Mouse (Mus musculus) bone marrow macrophage, adult 2 months (primary cell): ENCODE measurements around the gene Rnf151. TPM values are rescaled to one million over a fixed set of nuclear protein-coding genes. Genes with fewer than 3 reads are reported as not detected.
"Not testable (repeated sequence)": the region's sequence is repeated elsewhere in the genome, so short reads cannot be mapped to it uniquely, and the experiment has no call there.

ENCODE experiments used
- H3K27ac ChIP-seq: 2 replicates; pipeline ENCODE4 v1.5.1; 2012; ENCODE audit warnings: low read depth, low read length; ENCODE audit not compliant: insufficient read depth
- H3K4me1 ChIP-seq: 2 replicates; pipeline ENCODE4 v1.6.1; 2012; ENCODE audit warnings: low read length; ENCODE audit not compliant: control insufficient read depth, insufficient read depth
- H3K4me3 ChIP-seq: 2 replicates; pipeline ENCODE4 v1.5.1; 2012; ENCODE audit warnings: mild to moderate bottlenecking, low read length, moderate library complexity; ENCODE audit not compliant: insufficient read depth
- CTCF ChIP-seq: IDR thresholded peaks from 2 replicates; pipeline ENCODE4 v1.5.1; 2012; ENCODE audit warnings: low read depth, mild to moderate bottlenecking, low read length, moderate library complexity
- POLR2A ChIP-seq: IDR thresholded peaks from 2 replicates; pipeline ENCODE4 v1.6.1; 2012; ENCODE audit warnings: mild to moderate bottlenecking, low read depth, low read length, borderline replicate concordance
- polyA plus RNA-seq: library from polyadenylated mRNA; stranded (reverse); fragments of >200 nt; gene quantifications from 2 replicates; pipeline ENCODE4 v1.2.4, GENCODE M21; 2012; ENCODE audit not compliant: missing spikeins, insufficient read depth, insufficient read length

The Rnf151 gene
- polyA plus RNA-seq, 1 experiment = not detected

DNA sequence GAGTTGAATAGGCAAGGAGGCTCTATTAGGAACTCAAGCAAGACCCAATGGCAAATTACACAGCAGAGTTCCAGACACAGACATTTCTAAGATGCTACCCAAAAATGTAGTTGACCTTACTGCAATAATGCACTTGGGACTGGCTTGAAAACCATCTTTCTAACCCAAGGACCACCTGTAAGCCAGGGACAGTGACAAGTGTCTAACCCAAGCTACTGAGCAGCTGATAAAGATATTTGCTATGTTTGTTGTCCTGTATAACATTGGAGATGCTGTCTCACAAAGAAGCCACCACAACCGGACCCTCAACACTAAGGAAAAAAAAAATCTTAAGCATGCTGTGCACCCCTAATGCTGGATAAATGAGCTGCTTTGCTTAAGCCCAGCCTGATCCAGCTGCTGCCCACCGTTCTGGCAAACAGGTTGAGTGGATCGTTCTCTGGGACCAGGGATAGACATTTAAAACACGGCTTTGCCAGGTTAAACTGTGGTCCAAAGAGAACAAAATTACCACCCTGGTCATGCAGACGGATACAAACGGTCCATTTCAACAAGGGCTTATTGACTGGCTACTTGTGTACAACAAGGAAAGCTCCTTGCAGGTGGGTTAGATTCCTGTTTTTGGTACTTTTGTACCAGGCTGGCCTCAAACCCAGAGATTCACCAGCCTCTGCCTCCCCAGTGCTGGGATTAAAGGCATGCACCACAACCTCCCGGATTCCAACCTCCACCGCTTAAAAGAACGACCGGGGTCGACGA is 5.4 kb upstream of the Rnf151 start:
- TF ChIP-seq POLR2A = peak; percentile 32; the same call in 1 of the 2 replicates
- TF ChIP-seq CTCF = no peak
- Histone ChIP-seq H3K4me1 (peaks cover 5% of the 10 kb centered on the region; the same call in 1 of the 2 replicates), H3K27ac (peak overlapping the region; percentile 57), H3K4me3 (peak overlapping the region; percentile 78)

DNA sequence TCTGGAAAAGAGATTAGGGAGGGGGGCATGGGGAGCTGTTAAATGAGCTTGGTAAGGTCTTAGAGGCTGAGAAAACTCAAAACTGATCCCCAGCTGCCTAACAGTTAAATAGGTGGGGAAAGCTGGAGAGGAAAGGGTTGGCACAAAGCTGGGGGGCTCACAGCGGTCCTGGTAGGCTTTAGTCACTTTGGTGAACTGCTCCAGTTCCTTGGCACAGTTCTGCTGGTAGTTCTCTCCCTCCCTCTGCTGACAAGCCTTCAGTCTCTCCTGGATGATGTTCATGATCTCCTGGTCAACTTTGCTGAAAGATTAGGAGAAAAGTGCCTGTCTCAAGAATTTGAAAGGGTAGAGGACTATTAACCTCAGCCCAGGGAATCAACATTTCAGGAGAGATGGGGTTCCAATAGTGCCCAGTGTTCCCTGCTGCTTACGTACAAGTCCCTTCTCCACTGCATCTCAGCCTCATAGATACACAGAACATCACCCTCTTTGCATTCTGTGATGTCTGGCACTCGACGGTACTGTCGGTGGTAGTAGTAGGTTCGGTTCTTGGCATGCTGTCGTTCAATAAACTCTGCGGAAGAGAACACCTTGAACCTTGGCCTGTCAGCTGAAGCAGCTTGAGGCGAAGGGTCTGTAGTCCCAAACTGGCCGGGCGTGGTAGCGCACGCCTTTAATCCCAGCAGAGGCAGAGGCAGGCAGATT is 4.5 kb upstream of the Rnf151 start:
- Histone ChIP-seq H3K4me1 (peaks cover 5% of the 10 kb centered on the region; the same call in 1 of the 2 replicates), H3K4me3 (peak overlapping the region; percentile 35), H3K27ac (no peak overlapping the region)
- TF ChIP-seq POLR2A (no peak), CTCF (no peak)

GRCm38 (mm10) chr17:24721383-24721955 is 3.6 kb upstream of the Rnf151 start:
- not testable (repeated sequence) for H3K4me1 ChIP-seq, H3K27ac ChIP-seq
- peak overlapping the region; percentile 53 for H3K4me3 ChIP-seq

DNA sequence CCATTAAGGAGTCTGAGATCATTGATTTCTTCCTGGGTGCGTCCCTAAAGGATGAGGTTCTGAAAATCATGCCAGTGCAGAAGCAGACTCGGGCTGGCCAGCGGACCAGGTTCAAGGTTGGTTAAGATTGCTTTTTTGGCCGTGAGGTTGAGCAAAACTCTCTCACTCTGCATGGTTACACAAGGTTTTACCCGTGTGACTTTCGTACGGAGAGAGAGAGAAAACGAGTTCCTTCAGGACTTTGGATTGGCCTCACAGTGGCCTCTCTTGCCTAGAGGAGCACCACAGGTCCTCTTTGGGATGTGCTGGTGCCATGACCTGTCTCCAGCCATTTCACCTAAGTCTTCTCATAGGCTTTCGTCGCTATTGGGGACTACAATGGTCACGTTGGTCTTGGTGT is 2.8 kb upstream of the Rnf151 start:
- H3K4me1 ChIP-seq = not testable (repeated sequence)
- H3K27ac ChIP-seq = peak overlapping the region; percentile 64

DNA sequence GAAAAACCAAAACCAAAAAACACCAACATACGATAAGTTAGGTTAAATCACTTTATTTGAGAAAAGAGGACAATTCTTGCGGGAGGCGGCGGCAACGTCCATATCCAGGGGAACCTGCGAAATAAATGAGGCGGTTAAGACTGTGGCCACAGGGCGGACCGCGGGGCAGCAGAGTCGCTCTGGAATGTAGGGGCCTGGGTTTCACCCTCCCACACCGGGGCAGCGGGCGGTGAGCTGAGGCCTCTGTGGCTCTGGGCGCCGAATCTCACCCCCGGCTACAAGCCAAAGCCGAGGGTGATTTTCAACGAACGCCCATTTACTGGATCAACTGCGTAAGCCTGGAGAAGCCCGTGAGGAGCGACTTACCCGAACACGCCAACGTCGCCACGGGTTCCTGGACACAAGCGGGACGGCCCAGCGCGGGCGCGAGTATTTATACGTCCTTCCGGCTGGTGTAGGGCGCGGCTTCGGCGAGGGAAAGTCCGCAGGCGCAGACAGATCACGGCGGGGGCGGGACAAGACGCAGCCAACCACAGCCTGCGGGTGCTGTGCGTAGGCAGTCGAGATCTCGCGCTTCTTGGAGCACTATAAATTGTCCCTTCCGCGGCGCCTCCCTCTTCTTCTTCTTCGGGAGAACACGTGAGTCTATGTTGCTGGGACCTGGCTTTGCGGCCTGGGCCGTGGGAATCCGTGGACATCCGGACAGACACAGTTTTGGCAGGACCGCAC is 1.8 kb upstream of the Rnf151 start:
- Histone ChIP-seq H3K27ac (peak overlapping the region; percentile 67), H3K4me3 (peak overlapping the region; percentile 73), H3K4me1 (peaks cover 5% of the 10 kb centered on the region; the same call in 1 of the 2 replicates)
- TF ChIP-seq CTCF = no peak
- TF ChIP-seq POLR2A = peak; percentile 82

More for the DNA sequence above, 2.8 kb upstream of the Rnf151 start:
- H3K4me3 ChIP-seq = peak overlapping the region; percentile 67

GRCm38 (mm10) chr17:24718938-24719337 is 1.1 kb upstream of the Rnf151 start:
- H3K4me1 ChIP-seq = not testable (repeated sequence)
- H3K27ac ChIP-seq = 0 out of 2 replicates have a peak overlapping the region, but pooled peaks have one; percentile 67
- peak overlapping the region; percentile 73 for H3K4me3 ChIP-seq

DNA sequence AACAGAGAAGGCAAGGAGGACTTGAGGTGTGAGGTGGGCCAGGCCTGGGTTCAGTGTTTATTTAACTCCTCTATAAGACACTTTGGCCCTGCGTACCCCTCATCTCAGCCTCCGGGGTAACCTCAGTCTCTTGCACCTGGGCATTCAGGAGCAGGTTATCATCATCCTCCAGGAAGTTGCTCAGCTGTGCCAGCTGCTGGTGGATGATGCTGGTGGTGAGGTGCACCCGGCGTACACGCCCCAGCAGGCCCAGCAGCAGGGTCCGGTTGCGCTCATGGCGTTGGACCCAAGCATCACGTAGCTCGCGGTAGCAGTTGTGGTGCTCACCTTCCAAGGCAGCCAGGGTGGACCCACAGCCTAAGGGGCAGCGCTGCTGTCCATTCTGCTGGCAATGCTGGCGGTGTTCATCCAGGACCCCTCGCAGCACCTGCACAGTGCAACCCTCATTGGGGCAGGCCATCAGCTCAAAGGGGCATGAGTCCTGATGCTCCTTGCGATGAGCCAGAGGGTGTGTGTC is 1.6 kb downstream of the Rnf151 start:
- no peak overlapping the region for H3K4me3 ChIP-seq
- H3K27ac ChIP-seq = no peak overlapping the region
- no peaks in the 10 kb centered on the region for H3K4me1 ChIP-seq
- TF ChIP-seq CTCF (no peak), POLR2A (no peak)

GRCm38 (mm10) chr17:24715556-24715955 is 2.3 kb downstream of the Rnf151 start:
- no peak for TF ChIP-seq POLR2A
- TF ChIP-seq CTCF = no peak
- no peaks in the 10 kb centered on the region for H3K4me1 ChIP-seq
- H3K27ac ChIP-seq = no peak overlapping the region
- H3K4me3 ChIP-seq = no peak overlapping the region

GRCm38 (mm10) chr17:24708646-24709045 is 9.2 kb downstream of the Rnf151 start:
- Histone ChIP-seq H3K4me1 (peaks cover 5% of the 10 kb centered on the region; the same call in 1 of the 2 replicates), H3K4me3 (no peak overlapping the region), H3K27ac (peak overlapping the region; percentile 33; the same call in 1 of the 2 replicates)
- no peak for TF ChIP-seq CTCF
- TF ChIP-seq POLR2A = no peak
